Mouse (Mus musculus) erythroblast, embryonic 14.5 days (primary cell): ENCODE data around the gene Muc1.

Source experiments
- GATA1 ChIP-seq: IDR thresholded peaks from 2 replicates; pipeline ENCODE4 v1.6.1; 2012; ENCODE audit warnings: low read length, inconsistent platforms, mixed read lengths
- TAL1 ChIP-seq: IDR thresholded peaks from 3 replicates; pipeline ENCODE4 v1.6.1; 2012; ENCODE audit warnings: low read length, inconsistent platforms, mixed read lengths

DNA sequence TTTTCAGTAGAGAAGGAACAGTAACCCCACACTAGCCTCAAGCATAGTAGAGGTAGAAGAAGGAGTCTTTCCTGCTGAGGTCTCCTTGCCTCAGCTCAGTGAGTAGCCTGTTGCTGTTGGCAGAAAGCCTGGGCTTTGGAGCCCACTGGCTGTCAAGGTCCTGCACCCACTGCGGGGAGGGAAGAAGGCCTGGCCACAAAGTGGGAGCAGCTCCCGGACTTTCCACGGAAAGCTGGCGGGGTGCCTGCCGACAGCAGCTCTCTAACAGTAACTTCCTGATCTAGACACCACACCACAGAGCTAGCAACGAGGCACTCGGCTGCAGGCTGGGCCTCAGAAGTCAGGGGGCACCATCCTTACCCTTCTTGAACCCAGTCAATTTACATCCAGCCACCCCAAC is 18.1 kb upstream of the Muc1 start:
- no peak for TF ChIP-seq GATA1
- no peak for TF ChIP-seq TAL1
